Mouse (Mus musculus): Measurements from ENCODE around the gene Hmces. TPM values are rescaled to one million over a fixed set of nuclear protein-coding genes. Genes with fewer than 3 reads are reported as not detected.

The Hmces gene
- total RNA-seq (2023), result 10 to 100 TPM; 11.5 to 14.4 TPM

DNA sequence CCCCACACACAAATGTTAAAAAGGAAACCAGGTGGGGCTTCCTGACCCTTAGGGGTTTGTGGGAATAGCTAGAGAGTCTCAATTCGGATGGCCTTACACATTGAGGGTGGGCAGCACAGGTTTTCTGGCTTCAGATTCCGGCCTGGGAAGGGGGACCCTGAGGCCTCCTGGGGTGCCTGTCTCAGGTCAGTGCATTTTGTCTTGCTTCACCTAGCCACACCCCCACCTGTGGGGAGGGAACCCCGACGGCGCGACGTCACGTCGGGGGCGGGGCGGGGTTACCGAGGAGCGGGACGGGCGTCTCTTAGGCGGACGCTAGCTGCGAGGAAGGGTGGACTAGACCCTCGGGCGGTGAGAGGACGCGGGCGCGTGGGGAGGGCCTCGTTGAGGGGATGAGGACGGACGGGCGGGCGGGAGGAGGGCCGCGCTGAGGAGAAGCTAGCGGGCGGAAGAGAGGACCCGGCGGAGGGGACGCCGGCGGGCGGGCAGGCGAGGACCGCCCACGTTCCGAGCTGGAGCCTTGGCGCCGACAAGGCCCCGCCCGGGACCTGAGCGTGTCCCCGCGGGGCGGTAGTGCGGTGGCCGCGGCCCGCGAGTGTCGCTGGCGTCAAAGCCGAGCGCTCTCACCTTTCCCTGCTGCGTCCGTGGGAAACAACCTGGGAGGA, at the start of gene Hmces:
Gene Hmces (plus strand): TSS at position 275 of the 665 bp plus-strand sequence.

DNA sequence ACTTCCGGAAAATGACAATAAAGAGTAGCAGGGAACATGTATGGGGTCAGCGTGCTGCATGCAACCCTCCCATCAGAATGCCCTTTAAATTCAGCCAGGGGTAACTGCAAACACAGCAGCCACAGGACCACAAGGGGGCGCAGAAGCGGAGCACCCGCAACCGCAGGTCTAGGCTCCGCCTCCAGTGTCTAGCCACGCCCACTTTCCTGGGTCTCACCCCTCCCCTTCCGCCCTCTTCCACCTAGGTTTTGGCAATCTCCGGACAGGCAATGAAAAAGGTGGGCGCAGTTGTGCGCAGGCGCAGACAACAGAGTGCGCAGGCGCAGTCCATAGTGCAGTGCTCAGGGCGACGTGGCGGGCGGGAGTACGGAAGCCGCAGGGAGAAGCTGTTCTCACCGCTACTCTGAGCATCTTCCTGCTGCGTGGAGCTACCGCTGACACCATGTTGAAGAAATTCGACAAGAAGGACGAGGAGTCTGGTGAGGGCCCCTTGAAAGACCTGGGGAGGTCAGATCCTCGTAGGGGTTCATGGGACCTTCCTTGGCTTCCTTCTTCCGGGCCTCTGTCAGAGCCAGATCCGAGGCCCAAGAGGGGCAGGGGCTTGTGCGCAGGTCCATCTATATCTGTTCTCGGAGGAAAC, 26.0 kb upstream of the Hmces start, which contains the start of gene Copg1:
Gene Copg1 (plus strand): TSS at position 221 of the 640 bp plus-strand sequence.

DNA sequence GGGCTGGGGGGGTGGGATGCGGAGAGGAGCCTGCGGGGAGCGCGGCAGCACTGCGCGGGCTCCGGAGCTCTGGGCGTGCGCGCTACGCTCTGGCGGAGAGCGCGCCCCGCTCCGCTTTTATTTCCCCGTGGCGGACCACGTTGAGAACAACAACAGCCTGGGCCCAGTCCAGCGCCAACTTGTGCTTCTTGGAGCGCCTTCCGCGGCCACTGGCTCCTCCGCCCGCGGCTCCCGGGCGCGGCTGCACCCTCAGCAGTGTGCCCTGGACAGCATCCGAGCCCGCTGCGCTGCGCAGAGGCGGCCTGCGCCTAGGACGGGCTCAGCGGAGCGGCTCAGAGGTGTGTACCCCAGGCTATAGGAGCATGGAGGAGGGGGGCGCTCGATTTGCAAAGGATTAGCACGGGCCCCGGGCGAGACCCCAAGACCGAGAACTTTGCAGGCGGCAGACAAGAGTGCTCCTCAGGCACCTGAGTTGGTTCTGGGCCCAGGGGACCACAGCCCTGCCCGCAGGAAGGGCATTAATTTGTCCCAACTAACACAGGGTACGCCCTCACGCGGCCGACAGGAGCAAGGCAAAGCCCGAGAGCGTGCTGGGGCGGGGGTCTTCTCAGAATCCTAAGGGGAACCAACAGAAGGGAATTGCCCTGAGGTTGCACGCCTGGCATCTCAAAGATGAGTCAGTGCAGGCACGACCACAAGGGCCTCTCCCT, 68.0 kb downstream of the Hmces start, which contains the start of gene H1fx:
Gene H1fx (minus strand): TSS at position 91 of the 710 bp plus-strand sequence.

Other genes with a start within 250 kb of the Hmces start
- 1 to 10 TPM; 4.3 to 4.5 TPM for gene Aplf, start 241.7 kb upstream of the Hmces start, total RNA-seq (2023)
- under 1 TPM in 1 of 2 experiments, not detected in 1; 0.29 TPM for gene Efcc1, start 183.1 kb upstream of the Hmces start, total RNA-seq (2023)
- gene Gp9, start 135.9 kb upstream of the Hmces start, total RNA-seq (2023), result 1 to 10 TPM; 4.2 to 6.5 TPM
- gene Rab43, start 101.8 kb upstream of the Hmces start, total RNA-seq (2023), result 10 to 100 TPM; 60.8 to 66.4 TPM
- 1 to 10 TPM; 4.6 to 6.6 TPM for gene Gm45140, start 78.1 kb upstream of the Hmces start, total RNA-seq (2023)
- gene Isy1, start 75.1 kb upstream of the Hmces start, total RNA-seq (2023), result 10 to 100 TPM; 24.5 to 31.5 TPM
- 100 to 1,000 TPM; 120 to 128 TPM for gene Cnbp, start 62.8 kb upstream of the Hmces start, total RNA-seq (2023)
- gene Copg1, start 26.1 kb upstream of the Hmces start, total RNA-seq (2023), result 10 to 100 TPM; 52.0 to 59.5 TPM
- gene H1fx, start 67.7 kb downstream of the Hmces start, total RNA-seq (2023), result 1 to 10 TPM; 1.2 to 2.4 TPM
- gene Rab7, start 131.3 kb downstream of the Hmces start, total RNA-seq (2023), result 100 to 1,000 TPM; 306 to 346 TPM
- 100 to 1,000 TPM; 136 to 145 TPM for gene Rpn1, start 170.5 kb downstream of the Hmces start, total RNA-seq (2023)